ENCODE assay signal across 10 mouse cellular contexts in the genomic region with DNA sequence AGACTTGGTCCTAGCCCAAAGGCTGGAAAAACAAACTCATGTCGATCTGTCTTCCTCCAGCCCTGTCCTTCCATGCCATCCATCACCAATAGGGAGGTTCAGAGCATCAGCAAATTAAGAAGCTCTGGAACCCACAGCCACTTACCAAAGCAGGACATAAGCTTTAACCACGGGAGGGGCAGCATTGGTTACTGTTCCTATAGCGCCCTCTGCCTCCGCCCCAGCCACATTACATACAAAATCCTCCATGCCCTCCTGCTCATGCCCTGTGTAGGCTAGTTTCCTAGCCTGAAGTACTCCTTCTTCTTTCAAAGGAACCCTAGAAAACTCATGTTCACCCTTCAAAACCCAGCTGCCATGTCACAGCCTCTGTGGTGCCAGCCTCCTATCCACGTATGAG.
DNase-seq lines count a peak whose midpoint lies in the region; ATAC-seq and TF ChIP-seq lines count a peak whose summit lies in the region.
"Had no signal": no experiment of that assay in that cellular context is flagged by ENCODE, and none has a peak within 500 bp of the region (broad histone marks: within the 10 kb centered on the region; RNA-seq: fewer than 3 reads in every experiment).

No protein-coding gene starts in this region.

- DNase-seq in forebrain, embryonic 11.5 days (ENCODE audit: low spot score), result peak; percentile 68
- DNase-seq in Muller cell, postnatal 12 days (ENCODE audit: inconsistent ontology term), result peak; percentile 43
- peak; percentile 74 to 79 for DNase-seq in cerebellum, postnatal 10 days
- DNase-seq in gastrocnemius, postnatal 36 days, result peak; percentile 39 to 64
- peak; percentile 29 to 74 for DNase-seq in layer of hippocampus, adult 8-10 months (ENCODE audit: low spot score in 2 of 2)
- peak; percentile 67 for DNase-seq in lung, adult 2 months
- peak; percentile 50 for DNase-seq in skeletal muscle tissue, adult 2 months (ENCODE audit: low read depth, low spot score)

- H3K4me1 ChIP-seq in forebrain, embryonic 11.5 days (replicated peaks; ENCODE audit: control insufficient read depth, insufficient read depth, low read length), result 0 out of 2 replicates have a peak, but pooled peaks cover 6% of the 10 kb centered on the region
- H3K4me1 ChIP-seq in forebrain, embryonic 12.5 days, result peaks cover 14% of the 10 kb centered on the region
- H3K4me1 ChIP-seq in lung, adult 2 months (ENCODE audit: control insufficient read depth, insufficient read depth, low read length), result no peaks in the 10 kb centered on the region
- H3K4me1 ChIP-seq: limb, embryonic 13.5 days had no signal

- H3K36me3 ChIP-seq in forebrain, embryonic 11.5 days (ENCODE audit: control insufficient read depth, insufficient read depth, low read length), result no peaks in the 10 kb centered on the region
- no peaks in the 10 kb centered on the region for H3K36me3 ChIP-seq in forebrain, embryonic 12.5 days (replicated peaks)
- H3K36me3 ChIP-seq: G1E; limb, embryonic 13.5 days had no signal

- no peaks in the 10 kb centered on the region for H3K27me3 ChIP-seq in forebrain, embryonic 11.5 days (ENCODE audit: control insufficient read depth, insufficient read depth, low read length)
- H3K27me3 ChIP-seq in forebrain, embryonic 12.5 days, result no peaks in the 10 kb centered on the region; the same call in 1 of the 2 replicates
- H3K27me3 ChIP-seq: limb, embryonic 13.5 days had no signal

- no peak overlapping the region for H3K4me3 ChIP-seq in forebrain, embryonic 11.5 days (ENCODE audit: low read depth, low read length)
- H3K4me3 ChIP-seq in forebrain, embryonic 12.5 days (replicated peaks), result no peak overlapping the region
- no peak overlapping the region for H3K4me3 ChIP-seq in lung, adult 2 months (replicated peaks; ENCODE audit: extremely low read depth, low read depth, low read length)
- H3K4me3 ChIP-seq: limb, embryonic 13.5 days had no signal

- intact Hi-C loops in gastrocnemius, postnatal 36 days (cut with DNase I), result loop anchor here (1.0 to 2.0 kb wide), 3 partner anchors 76 to 249 kb away; partner anchors contain the start of gene Chst15

- peak; percentile 87 for TF ChIP-seq CTCF in lung, adult 2 months (IDR thresholded peaks at IDR 0.05; ENCODE audit: insufficient read depth, low read length)

- no peak for ATAC-seq in forebrain, embryonic 11.5 days (replicated peaks; ENCODE audit: low FRiP score)
- ATAC-seq in forebrain, embryonic 12.5 days (ENCODE audit: low FRiP score), result no peak

- WGBS in forebrain, embryonic 11.5 days, result 19% methylated on average over 5 of the region's 5 CpGs
- 26% methylated on average over 5 of the region's 5 CpGs for WGBS in forebrain, embryonic 12.5 days
- 13% methylated on average over 5 of the region's 5 CpGs for WGBS in lung, adult 2 months

- no peak for TF ChIP-seq POLR2A in lung, adult 2 months (IDR thresholded peaks at IDR 0.05; ENCODE audit: borderline replicate concordance, extremely low read depth, low read depth, low read length)

- H3K9me3 ChIP-seq in forebrain, embryonic 11.5 days (ENCODE audit: control insufficient read depth, low read length), result no peaks in the 10 kb centered on the region
- no peaks in the 10 kb centered on the region for H3K9me3 ChIP-seq in forebrain, embryonic 12.5 days
- H3K9me3 ChIP-seq: limb, embryonic 13.5 days had no signal

- no peak overlapping the region for H3K27ac ChIP-seq in forebrain, embryonic 11.5 days (ENCODE audit: low read depth, low read length)
- H3K27ac ChIP-seq in forebrain, embryonic 12.5 days, result no peak overlapping the region
- H3K27ac ChIP-seq: limb, embryonic 13.5 days had no signal

- H3K4me2 ChIP-seq in forebrain, embryonic 11.5 days (ENCODE audit: low read depth, low read length, severe bottlenecking), result no peak overlapping the region
- no peak overlapping the region for H3K4me2 ChIP-seq in forebrain, embryonic 12.5 days
- H3K4me2 ChIP-seq: limb, embryonic 13.5 days had no signal

- H3K9ac ChIP-seq in forebrain, embryonic 11.5 days (ENCODE audit: low read length), result no peak overlapping the region
- no peak overlapping the region for H3K9ac ChIP-seq in forebrain, embryonic 12.5 days
- H3K9ac ChIP-seq: limb, embryonic 13.5 days had no signal
